Mouse (Mus musculus) lung, adult 2 months (tissue): ENCODE results near the gene Prdm16.

Experiments used
- CTCF ChIP-seq: fragments of 200-500 bp; IDR thresholded peaks from 2 replicates; pipeline ENCODE4 v1.5.1; 2011; ENCODE audit warnings: mild to moderate bottlenecking, low read length, control low read depth; ENCODE audit not compliant: insufficient read depth
- POLR2A ChIP-seq: fragments of 200-500 bp; IDR thresholded peaks from 2 replicates; pipeline ENCODE4 v1.6.1; 2011; ENCODE audit warnings: low read depth, mild to moderate bottlenecking, control low read depth, low read length, borderline replicate concordance; ENCODE audit errors: extremely low read depth

- TF ChIP-seq POLR2A (no peak), CTCF (no peak)
Observed at GRCm38 (mm10) chr4:154549497-154549896, 87.2 kb downstream of the Prdm16 start.
